Mouse (Mus musculus) lung, adult 18-20 months (tissue): Measurements from ENCODE around the gene Kptn.

Experiments used
- DNase-seq, 2 experiments: peaks; one replicate each; pipeline ENCODE4 v3.0.0; 2022; ENCODE audit warnings: mixed read lengths in 2 of 2

Kptn gene

GRCm38 (mm10) chr7:16125829-16126228 is 6.1 kb downstream of the Kptn start:
- DNase-seq: no peak

GRCm38 (mm10) chr7:16128344-16128743 is 8.6 kb downstream of the Kptn start:
- DNase-seq: no peak

- DNase-seq: no peak
Measured at GRCm38 (mm10) chr7:16128899-16129298, 9.2 kb downstream of the Kptn start.

- DNase-seq: peak; percentile 55 to 70
Measured at GRCm38 (mm10) chr7:16129421-16129845, 9.7 kb downstream of the Kptn start, which contains the start of gene Slc8a2. Gene Slc8a2 (plus strand): TSS chr7:16129826.

- no peak for DNase-seq
Measured at GRCm38 (mm10) chr7:16129846-16130691, 10.4 kb downstream of the Kptn start.

GRCm38 (mm10) chr7:16130956-16131634 is 11.4 kb downstream of the Kptn start:
- DNase-seq: no peak

- DNase-seq: no peak
Measured at GRCm38 (mm10) chr7:16132161-16132581, 12.5 kb downstream of the Kptn start.

- DNase-seq: no peak
Measured at GRCm38 (mm10) chr7:16132926-16133325, 13.2 kb downstream of the Kptn start.

- no peak for DNase-seq
Measured at GRCm38 (mm10) chr7:16133691-16134090, 14.0 kb downstream of the Kptn start.

GRCm38 (mm10) chr7:16134951-16135392 is 15.3 kb downstream of the Kptn start:
- DNase-seq: no peak

- no peak for DNase-seq
Measured at GRCm38 (mm10) chr7:16146489-16147410, 27.1 kb downstream of the Kptn start.

- DNase-seq: peak in 1 of 2 experiments; percentile 28
Measured at GRCm38 (mm10) chr7:16147643-16148042, 27.9 kb downstream of the Kptn start.

- DNase-seq: no peak
Measured at GRCm38 (mm10) chr7:16149241-16149640, 29.5 kb downstream of the Kptn start.

GRCm38 (mm10) chr7:16150191-16151145 is 30.8 kb downstream of the Kptn start:
- DNase-seq: no peak

GRCm38 (mm10) chr7:16153522-16153921 is 33.8 kb downstream of the Kptn start:
- DNase-seq: peak; percentile 16 to 28

- no peak for DNase-seq
Measured at GRCm38 (mm10) chr7:16155132-16155872, 35.6 kb downstream of the Kptn start.

- no peak for DNase-seq
Measured at GRCm38 (mm10) chr7:16156105-16156714, 36.5 kb downstream of the Kptn start.

- DNase-seq: no peak
Measured at GRCm38 (mm10) chr7:16158735-16159134, 39.0 kb downstream of the Kptn start.

- peak; percentile 41 to 52 for DNase-seq
Measured at GRCm38 (mm10) chr7:16160702-16161101, 41.0 kb downstream of the Kptn start.

GRCm38 (mm10) chr7:16161302-16161701 is 41.6 kb downstream of the Kptn start:
- no peak for DNase-seq
